Mouse (Mus musculus) natural killer cell, adult 2 months (primary cell): ENCODE measurements around the gene Ddit4.
A peak's percentile ranks its signal among the peaks of the same experiment; 100 is the strongest.

Experiments used
- DNase-seq, 2 experiments: peaks; one replicate each; pipeline ENCODE4 v3.0.0; 2022; ENCODE audit warnings: low spot score in 2 of 2

Ddit4 gene

DNA sequence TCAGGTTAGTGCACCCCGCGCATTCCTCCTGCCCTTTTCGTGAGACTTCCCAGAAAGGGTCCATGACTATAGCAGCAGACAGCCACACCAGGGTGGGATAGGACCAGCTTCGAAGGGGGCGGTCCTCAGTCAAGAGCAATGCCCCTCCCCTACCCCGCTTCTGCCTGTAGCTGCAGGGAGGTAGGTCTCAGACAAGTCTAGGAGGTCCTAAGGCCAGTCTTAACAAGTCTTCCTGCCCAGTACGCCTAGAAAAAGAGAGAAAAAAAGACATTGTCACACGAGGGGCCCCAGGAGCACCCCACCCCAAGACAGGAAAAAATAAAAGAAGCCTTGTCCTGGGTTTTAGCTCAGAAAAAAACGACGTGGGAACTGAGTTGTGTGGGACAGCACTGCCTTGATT is 35.0 kb downstream of the Ddit4 start:
- DNase-seq = no peak

DNA sequence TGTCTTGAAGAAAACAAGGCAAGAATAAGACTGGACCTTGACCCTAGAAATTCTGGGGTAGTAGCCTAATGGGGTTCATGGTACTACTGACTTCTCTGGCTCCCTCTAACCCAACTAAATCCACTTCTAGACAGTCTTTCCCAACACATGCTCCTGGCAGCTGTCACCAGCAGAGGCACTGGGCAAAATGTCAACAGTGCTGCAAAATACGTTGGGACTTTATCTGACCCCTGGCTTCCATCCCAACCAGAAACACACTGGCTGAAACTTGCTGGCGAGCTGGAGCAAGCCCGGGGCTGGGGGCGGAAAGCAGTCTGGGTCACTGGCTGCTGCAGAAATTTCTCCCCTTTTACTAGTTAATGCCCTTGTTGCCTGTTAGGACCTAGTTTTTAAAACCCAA is 35.5 kb downstream of the Ddit4 start:
- no peak for DNase-seq

DNA sequence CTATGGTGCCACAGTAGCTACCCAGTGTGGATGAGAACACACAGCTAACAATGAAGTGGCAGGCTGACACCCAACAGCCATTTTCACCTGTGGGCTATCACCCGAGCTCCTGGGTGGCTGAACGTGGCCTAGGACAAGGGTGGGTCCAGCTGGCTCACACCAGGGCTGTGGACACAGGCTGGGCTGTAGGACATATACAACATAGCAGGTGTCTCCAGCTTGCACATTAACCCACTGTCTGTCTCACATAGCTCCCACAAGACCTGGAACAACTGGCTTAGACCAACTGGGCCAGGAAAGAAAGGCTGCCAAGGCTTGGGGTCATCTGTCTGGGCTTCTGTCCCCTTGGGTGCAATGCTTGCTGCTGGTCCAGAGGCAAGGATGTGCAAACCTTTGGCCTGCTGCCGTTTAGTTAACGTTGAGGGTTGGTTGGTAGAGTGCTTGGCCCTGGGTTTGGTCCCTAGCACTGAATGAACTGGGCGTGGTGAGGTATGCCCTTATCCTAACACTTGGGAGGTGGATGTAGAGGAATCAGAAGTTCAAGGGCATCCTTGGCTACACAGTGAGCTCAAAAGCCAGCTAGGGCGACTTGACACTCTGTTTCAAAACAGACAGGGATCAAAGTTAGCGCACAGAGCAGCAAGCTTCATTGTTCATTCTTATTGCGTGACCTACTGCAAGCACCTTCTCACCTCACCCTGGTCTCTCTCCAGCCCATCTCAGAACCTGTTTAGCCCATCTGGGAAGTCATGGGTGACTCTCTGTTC is 36.3 kb downstream of the Ddit4 start:
- no peak for DNase-seq

DNA sequence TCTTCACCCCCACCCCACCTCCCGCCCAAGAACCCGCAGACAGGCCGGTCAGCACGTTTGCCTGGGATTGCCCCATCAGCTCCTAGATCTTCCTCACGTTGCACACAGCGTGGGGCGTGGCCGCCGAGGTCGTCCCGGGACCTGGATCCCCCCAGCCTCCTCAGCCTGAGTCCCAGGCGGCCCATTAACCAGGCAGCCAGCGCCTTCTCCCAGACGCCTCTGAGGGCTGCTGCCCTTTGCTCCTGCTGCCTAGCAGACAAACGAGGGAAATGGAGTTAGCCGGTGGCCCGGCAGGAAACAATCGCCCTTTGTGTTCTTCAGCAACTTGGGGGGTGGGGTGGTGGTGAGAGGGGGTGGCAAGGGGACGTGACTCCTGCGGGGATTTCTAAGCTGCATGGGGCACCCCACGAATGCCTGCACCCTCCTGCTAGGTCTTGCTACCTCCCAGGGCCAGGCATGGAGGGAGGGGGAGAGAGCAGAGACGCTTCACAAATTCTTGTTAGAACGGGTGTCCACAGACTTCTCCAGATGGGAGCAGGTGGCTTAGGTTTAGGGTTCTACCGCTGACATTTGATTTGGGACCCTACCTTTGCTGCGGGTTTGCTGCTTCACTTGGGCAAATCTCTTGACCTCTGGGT is 40.0 kb downstream of the Ddit4 start:
- DNase-seq = no peak

DNA sequence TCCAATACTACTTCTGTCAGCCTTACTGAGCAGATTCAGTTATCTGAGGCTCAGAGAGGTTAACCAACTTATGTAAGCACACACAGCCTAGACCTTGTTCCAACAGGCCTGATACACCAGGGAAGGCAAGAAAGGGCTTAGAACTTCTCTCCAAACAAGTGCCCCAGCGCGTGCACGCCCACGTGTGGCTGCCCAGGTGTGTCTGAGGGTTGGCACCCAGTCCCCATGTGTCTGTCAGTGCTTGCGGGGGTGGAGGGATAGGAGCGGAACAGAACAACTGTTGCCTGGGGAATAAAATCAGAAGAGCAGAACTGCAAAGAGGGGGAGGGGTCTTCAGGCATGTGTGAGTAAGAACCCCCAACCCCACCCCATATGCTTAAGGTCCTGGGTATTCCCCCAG is 40.5 kb downstream of the Ddit4 start:
- DNase-seq = peak in 1 of 2 experiments; percentile 76

DNA sequence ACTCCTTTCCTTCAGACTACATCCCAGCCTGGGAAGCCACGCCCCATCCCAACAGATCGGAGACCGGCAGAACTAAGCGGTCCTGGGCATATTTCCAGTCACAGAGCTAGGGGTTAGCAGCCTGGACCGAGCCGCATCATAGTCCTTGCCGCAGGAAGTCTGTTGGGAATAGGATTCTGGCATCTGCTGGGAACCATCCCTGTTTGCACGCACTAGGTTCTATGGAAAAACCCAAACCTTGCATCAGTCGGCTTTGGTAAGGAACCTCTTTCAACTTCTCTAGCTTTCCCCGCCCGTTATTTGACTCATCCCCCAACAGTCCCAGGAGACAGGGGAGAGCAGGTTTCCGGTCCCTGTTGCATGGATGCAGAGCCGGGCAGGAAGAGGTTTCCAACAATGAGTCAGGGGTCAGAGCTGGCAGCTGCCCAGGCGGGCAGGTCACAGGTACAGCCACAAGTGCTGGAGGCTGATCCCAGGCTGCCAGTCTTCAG is 42.2 kb downstream of the Ddit4 start:
- DNase-seq = no peak

DNA sequence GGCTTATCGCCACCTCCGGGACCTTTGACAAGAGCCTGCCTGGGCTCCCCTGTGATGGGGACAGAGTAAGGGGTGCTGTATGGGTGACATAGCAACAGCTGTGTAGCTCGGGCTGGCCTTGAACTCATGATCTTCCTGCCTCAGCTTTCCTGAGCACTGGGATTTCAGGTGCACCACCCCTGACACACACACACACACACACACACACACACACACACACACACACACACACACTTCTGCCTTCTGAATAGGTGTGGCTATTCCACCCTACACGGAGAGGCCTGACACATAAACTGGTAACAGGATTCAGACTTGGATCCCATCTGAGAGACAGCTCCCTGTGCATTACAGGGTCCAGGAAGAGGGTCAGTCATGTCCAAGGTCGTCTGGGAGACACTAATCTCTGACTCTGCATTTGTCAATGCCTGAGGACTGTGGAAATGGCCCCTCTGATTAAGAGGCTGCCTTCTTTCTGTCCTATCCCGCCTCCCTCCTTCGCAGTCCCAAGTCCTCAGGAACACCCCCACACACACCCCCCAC is 42.8 kb downstream of the Ddit4 start:
- DNase-seq = no peak

DNA sequence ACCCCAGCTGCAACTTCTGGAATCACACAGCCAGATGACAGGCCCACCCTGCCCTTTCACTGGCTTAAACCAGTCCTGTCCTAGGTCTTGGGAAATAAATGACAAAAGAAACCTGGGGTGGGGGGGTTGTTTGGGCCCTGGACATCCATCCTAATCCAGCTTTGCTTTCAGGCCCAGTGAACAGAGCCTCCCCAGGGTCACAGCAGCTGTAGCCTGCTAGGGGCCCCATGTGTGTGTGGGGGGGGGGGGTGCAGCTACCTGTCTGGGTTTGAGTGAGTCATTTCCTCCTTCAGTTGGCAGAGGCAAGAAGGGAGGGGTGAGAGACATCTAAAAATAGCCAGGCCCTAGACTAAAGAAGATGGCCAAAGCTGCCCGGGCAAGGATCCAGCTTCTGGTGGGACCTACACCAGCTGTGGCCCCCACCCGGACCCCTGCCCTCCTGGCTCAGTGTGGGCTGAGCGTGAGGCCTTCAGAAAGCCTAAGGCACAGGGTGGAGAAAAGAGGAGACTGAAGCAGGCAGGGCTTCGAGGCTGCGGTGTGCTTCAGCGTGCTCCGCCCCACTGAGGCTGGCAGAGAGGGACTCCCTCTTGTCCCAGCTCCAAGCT is 43.8 kb downstream of the Ddit4 start:
- peak; percentile 61 to 72 for DNase-seq

DNA sequence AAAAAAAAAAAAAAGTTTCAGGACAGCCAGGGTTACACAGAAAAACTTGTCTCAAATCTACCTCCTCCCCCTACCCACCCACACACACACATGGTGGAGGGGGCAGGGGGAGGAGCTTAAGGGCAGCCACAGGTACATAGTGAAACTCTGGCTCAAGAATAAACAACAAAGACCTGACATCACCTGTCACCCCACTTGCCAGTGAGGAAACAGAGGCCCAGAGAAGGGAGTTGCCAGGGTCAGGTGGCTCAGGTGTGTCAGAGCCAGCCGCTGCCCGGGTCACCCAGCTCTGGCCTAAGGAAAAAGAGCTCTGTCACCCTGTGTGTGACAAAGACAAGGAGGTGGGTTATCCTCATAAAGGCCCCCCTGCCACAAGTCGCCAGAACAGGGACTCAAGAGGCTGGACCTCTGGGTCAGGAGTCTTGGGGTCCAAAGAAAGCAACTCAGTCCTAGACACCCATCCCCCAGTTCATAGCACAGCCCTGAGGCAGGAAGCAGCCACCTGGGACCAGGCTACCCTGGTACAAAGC is 44.5 kb downstream of the Ddit4 start:
- DNase-seq = no peak

DNA sequence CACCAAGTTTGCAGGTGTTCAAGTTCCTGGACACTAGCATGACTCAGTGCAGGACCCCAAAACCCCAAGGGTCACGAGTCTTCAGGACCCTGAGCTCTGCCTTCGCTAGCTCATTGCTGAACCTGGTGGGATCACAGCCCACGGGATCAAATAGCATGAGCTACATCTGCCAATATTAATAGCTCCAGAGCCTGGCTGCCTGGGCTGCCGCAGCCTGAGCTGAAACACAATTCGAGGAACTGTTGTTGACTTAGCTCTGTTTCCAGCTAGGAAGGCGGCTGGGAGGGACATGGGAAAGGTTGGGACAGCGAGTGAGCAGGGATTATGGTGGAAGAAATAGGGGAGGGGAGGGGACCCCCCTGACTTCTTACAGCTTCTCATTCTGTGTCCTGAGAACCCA is 48.5 kb downstream of the Ddit4 start:
- no peak for DNase-seq

DNA sequence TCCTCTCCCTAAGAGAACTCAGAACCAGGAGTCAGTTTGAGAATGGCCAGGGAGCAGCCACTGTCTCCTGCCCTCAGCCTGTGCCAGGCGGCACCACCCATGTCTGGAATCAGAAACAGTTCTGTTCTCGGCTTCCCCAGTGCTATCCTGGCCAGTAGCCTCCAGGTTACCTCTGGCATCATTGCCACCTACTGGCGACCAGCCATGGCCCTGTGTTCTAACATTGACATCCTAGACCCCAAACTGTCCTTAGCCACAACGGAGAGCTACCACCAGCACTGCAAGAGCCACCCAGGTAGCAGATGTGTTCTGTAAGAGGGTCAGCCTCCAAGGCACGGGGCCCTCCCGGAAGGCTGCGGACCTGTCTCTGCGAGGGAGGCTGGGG is 49.0 kb downstream of the Ddit4 start:
- DNase-seq = no peak

DNA sequence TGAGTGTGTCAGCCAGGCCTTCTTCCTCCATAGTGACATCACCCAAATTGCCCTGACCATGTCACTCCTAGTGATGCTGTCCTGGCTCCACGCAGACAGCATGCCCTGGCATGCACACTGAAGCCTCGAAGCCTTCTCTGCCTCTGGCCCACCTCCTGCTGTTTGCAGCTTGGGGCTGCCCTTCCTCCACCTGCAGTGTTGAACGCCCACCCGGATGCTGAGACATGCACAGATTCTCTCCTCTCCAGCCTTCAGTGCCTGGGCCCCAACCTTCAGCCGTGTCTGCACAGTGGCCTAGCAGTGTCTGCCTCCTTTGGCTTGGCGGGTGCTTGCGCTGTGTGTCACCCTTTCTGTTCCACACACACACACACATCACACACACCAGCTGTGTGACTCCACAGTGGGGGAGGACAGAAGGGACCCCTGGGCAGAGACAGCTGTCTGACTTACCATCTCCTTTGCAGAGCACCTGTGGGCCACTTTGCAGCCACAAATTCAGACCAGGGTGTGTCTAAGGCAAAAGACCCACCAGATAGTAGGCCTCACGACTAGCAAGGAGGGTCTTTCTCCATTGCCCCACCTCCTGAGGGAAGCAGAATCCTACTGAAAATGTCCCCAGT is 49.5 kb downstream of the Ddit4 start:
- no peak for DNase-seq

DNA sequence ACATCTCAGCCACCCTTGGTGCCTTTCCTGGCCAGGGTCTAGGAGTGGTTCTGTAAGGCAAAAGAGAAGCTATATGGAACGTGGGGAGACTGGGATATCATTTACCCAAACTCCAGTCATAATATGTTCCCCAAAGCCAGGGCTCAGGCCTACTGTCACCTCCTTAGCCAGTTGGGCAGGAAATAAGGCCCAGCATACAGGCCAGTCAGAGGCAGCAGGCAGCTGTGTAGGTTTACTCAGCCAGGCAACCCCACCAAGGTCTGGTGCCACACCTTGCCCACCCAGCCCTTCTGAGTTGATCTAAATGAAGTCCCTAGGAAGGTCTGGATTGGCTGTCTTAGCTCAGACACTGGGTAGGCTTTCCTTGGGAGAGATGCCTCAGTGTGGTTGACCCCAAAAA is 50.2 kb downstream of the Ddit4 start:
- no peak for DNase-seq

DNA sequence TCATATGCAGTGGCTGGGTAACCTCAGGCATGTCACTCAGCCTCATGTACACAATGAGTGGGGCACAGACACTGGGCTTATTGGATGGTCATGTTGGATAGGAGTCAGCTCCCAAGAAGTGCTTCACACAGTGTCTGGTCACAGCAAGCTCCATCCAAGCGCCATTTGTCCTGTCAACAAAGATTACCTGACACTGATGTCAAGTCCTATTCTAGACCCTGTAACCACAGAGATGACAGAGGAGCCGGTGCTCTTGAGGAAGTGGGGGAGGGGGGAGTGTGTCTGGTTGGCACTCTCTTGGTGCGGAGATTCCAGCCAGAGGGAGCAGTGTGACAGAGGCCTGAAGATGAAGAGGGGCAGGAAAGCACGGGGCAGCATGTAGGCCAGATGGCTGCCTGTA is 50.7 kb downstream of the Ddit4 start:
- peak; percentile 73 to 74 for DNase-seq

DNA sequence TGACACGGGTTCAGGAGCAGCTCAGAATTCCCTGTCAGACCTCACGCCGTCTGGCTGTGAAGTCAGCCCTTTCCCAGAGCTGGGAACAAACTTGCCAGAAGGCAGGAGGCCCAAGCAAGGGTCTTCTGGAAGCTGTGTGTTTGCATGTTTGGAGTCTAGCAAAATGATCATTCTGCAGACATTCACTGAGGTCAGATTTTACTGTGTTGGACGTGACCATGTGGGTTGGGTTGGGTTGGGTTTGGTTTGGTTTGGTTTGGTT is 51.5 kb downstream of the Ddit4 start:
- no peak for DNase-seq
